Mouse (Mus musculus) forebrain, embryonic 15.5 days (tissue): ENCODE data around the gene Dusp2. TPM values are rescaled to one million over a fixed set of nuclear protein-coding genes. Genes with fewer than 3 reads are reported as not detected.

ENCODE experiments used
- ATAC-seq: fragments of 200-750 bp; cut with Nextera tagmentation; replicated peaks from 2 replicates; pipeline ENCODE4 v1.8.0; 2017; ENCODE audit warnings: mild to moderate bottlenecking, moderate TSS enrichment, moderate library complexity
- H3K27ac ChIP-seq: fragments of 300-500 bp; sonication (generic); replicated peaks from 2 replicates; pipeline ENCODE4 v1.5.1; 2015; ENCODE audit warnings: mild to moderate bottlenecking, inconsistent platforms
- H3K27me3 ChIP-seq: fragments of 300-500 bp; sonication (generic); 2 replicates; pipeline ENCODE4 v1.6.1; 2015; ENCODE audit warnings: inconsistent platforms
- H3K36me3 ChIP-seq: fragments of 300-500 bp; sonication (generic); 2 replicates; pipeline ENCODE4 v1.6.1; 2015; ENCODE audit warnings: mild to moderate bottlenecking, inconsistent platforms
- H3K4me1 ChIP-seq: fragments of 300-500 bp; sonication (generic); 2 replicates; pipeline ENCODE4 v1.6.1; 2015; ENCODE audit warnings: inconsistent platforms
- H3K4me2 ChIP-seq: fragments of 300-500 bp; sonication (generic); replicated peaks from 2 replicates; pipeline ENCODE4 v1.6.1; 2015; ENCODE audit warnings: mild to moderate bottlenecking, inconsistent platforms
- H3K4me3 ChIP-seq: fragments of 300-500 bp; sonication (generic); 2 replicates; pipeline ENCODE4 v1.5.1; 2015; ENCODE audit warnings: mild to moderate bottlenecking, inconsistent platforms
- H3K9ac ChIP-seq: fragments of 300-500 bp; sonication (generic); replicated peaks from 2 replicates; pipeline ENCODE4 v1.6.1; 2015; ENCODE audit warnings: mild to moderate bottlenecking, inconsistent platforms
- H3K9me3 ChIP-seq: fragments of 300-500 bp; sonication (generic); 2 replicates; pipeline ENCODE4 v1.6.1; 2016; ENCODE audit warnings: inconsistent platforms
- WGBS: fragments of 180-500 bp; shearing (Covaris S2); methylation state at CpG from one replicate; pipeline ENCODE4 v1.1.7; 2015; ENCODE audit warnings: mixed read lengths; 5-methylcytosine and 5-hydroxymethylcytosine counted together
- polyA plus RNA-seq: library from polyadenylated mRNA; unstranded; fragments of >200 nt; fragmentation: Nextera tagmentation; extraction: Ambion mirVana; gene quantifications from 2 replicates; pipeline ENCODE4 v1.2.1, GENCODE M21; 2015

The Dusp2 gene
- polyA plus RNA-seq, 1 experiment from 2014 or later = 7.4 TPM

GRCm38 (mm10) chr2:127328090-127328851 lies 7.7 kb upstream of the Dusp2 start:
- ATAC-seq = no peak
- no peaks in the 10 kb centered on the region for H3K9me3 ChIP-seq
- WGBS = 73% methylated on average over 12 of the region's 12 CpGs
- H3K4me2 ChIP-seq = no peak overlapping the region
- H3K9ac ChIP-seq = no peak overlapping the region
- no peaks in the 10 kb centered on the region for H3K4me1 ChIP-seq
- H3K36me3 ChIP-seq = no peaks in the 10 kb centered on the region
- H3K4me3 ChIP-seq = no peak overlapping the region
- H3K27me3 ChIP-seq = no peaks in the 10 kb centered on the region
- H3K27ac ChIP-seq = no peak overlapping the region

- H3K4me1 ChIP-seq = peaks cover 8% of the 10 kb centered on the region
- H3K27ac ChIP-seq = no peak overlapping the region
- no peaks in the 10 kb centered on the region for H3K9me3 ChIP-seq
- H3K9ac ChIP-seq = no peak overlapping the region
- no peak overlapping the region for H3K4me2 ChIP-seq
- peaks cover 33% of the 10 kb centered on the region for H3K27me3 ChIP-seq
- no peak for ATAC-seq
- no peaks in the 10 kb centered on the region for H3K36me3 ChIP-seq
- H3K4me3 ChIP-seq = no peak overlapping the region
- 76% methylated on average over 14 of the region's 14 CpGs for WGBS
Observed at GRCm38 (mm10) chr2:127332807-127333570, 3.0 kb upstream of the Dusp2 start.

GRCm38 (mm10) chr2:127333945-127334603 lies 1.9 kb upstream of the Dusp2 start:
- no peak for ATAC-seq
- Histone ChIP-seq H3K9ac (no peak overlapping the region), H3K27me3 (peaks cover 33% of the 10 kb centered on the region), H3K27ac (no peak overlapping the region), H3K9me3 (no peaks in the 10 kb centered on the region), H3K4me2 (no peak overlapping the region), H3K4me1 (peaks cover 8% of the 10 kb centered on the region), H3K4me3 (no peak overlapping the region), H3K36me3 (no peaks in the 10 kb centered on the region)
- WGBS = 73% methylated on average over 5 of the region's 5 CpGs

- no peak overlapping the region for H3K4me3 ChIP-seq
- H3K36me3 ChIP-seq = no peaks in the 10 kb centered on the region
- no peak overlapping the region for H3K27ac ChIP-seq
- no peaks in the 10 kb centered on the region for H3K9me3 ChIP-seq
- no peak for ATAC-seq
- WGBS = 46% methylated on average over 11 of the region's 11 CpGs
- no peak overlapping the region for H3K4me2 ChIP-seq
- H3K27me3 ChIP-seq = peaks cover 33% of the 10 kb centered on the region
- no peak overlapping the region for H3K9ac ChIP-seq
- H3K4me1 ChIP-seq = peaks cover 8% of the 10 kb centered on the region
Observed at GRCm38 (mm10) chr2:127335078-127335541, 849 bp upstream of the Dusp2 start.

DNA sequence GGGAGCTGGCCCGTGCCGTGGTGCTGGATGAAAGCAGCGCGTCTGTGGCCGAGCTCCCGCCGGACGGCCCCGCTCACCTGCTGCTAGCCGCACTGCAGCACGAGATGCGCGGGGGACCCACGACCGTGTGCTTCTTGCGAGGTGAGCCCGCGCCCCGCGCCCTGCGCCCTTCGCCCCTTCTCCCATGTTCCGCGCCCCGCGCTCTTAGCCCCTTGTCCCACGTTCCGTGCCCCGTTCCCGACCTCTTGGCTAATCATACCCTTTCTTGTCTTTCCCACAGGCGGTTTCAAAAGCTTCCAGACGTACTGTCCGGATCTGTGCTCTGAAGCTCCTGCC lies 506 bp downstream of the Dusp2 start:
- H3K9ac ChIP-seq = peak overlapping the region; percentile 65
- ATAC-seq = no peak
- H3K27ac ChIP-seq = no peak overlapping the region
- H3K36me3 ChIP-seq = no peaks in the 10 kb centered on the region
- peaks cover 8% of the 10 kb centered on the region for H3K4me1 ChIP-seq
- peak overlapping the region; percentile 62 for H3K4me3 ChIP-seq
- H3K4me2 ChIP-seq = peak overlapping the region; percentile 92
- 5% methylated on average over 33 of the region's 33 CpGs for WGBS
- H3K9me3 ChIP-seq = no peaks in the 10 kb centered on the region
- H3K27me3 ChIP-seq = peaks cover 33% of the 10 kb centered on the region

GRCm38 (mm10) chr2:127336885-127337284 lies 926 bp downstream of the Dusp2 start:
- peak overlapping the region; percentile 65 for H3K9ac ChIP-seq
- H3K27ac ChIP-seq = no peak overlapping the region
- peak overlapping the region; percentile 92 for H3K4me2 ChIP-seq
- H3K36me3 ChIP-seq = no peaks in the 10 kb centered on the region
- H3K4me1 ChIP-seq = peaks cover 8% of the 10 kb centered on the region
- peak overlapping the region; percentile 62 for H3K4me3 ChIP-seq
- H3K9me3 ChIP-seq = no peaks in the 10 kb centered on the region
- peaks cover 33% of the 10 kb centered on the region for H3K27me3 ChIP-seq
- no peak for ATAC-seq
- WGBS = 50% methylated on average over 5 of the region's 5 CpGs

- peaks cover 33% of the 10 kb centered on the region for H3K27me3 ChIP-seq
Observed at GRCm38 (mm10) chr2:127337531-127337930, 1.6 kb downstream of the Dusp2 start.

GRCm38 (mm10) chr2:127338012-127338411 lies 2.1 kb downstream of the Dusp2 start:
- Histone ChIP-seq H3K4me2 (no peak overlapping the region), H3K9ac (no peak overlapping the region), H3K4me3 (no peak overlapping the region), H3K9me3 (no peaks in the 10 kb centered on the region), H3K27ac (no peak overlapping the region), H3K36me3 (no peaks in the 10 kb centered on the region), H3K4me1 (peaks cover 8% of the 10 kb centered on the region), H3K27me3 (peaks cover 33% of the 10 kb centered on the region)
- WGBS = 73% methylated on average over 7 of the region's 7 CpGs
- no peak for ATAC-seq

More at GRCm38 (mm10) chr2:127337531-127337930, 1.6 kb downstream of the Dusp2 start:
- H3K9ac ChIP-seq = no peak overlapping the region
- no peak overlapping the region for H3K27ac ChIP-seq
- H3K36me3 ChIP-seq = no peaks in the 10 kb centered on the region
- no peak overlapping the region for H3K4me3 ChIP-seq
- no peaks in the 10 kb centered on the region for H3K9me3 ChIP-seq
- peaks cover 8% of the 10 kb centered on the region for H3K4me1 ChIP-seq
- ATAC-seq = no peak
- WGBS = 67% methylated on average over 11 of the region's 11 CpGs
- no peak overlapping the region for H3K4me2 ChIP-seq

DNA sequence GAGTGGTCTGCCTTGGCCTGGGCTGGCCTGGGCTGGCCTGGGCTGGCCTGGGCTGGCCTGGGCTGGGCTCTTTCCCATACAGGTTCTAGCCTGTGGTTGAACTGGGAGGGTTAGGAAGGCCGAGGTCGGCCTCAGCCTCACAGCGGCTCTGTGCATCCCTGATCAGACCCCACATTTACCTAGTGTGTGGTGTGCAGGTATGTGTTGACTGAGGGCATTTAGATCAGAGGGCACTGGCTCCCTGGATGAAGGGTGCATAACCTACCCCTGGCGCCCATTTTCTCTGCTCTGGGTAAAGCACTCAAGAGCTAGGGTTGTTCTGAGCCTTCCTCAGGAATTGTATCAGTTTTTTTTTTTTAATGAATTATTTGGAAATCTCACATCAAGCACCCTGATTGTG lies 2.5 kb downstream of the Dusp2 start, which contains the start of gene Astl:
Astl (plus strand) TSS at position 224 of the 400 bp plus-strand sequence.
- WGBS = 88% methylated on average over 4 of the region's 4 CpGs
- Histone ChIP-seq H3K4me2 (no peak within 1 kb of the TSS), H3K4me3 (no peak within 1 kb of the TSS), H3K9ac (no peak within 1 kb of the TSS), H3K4me1 (peaks cover 8% of the 10 kb centered on the region), H3K27ac (no peak within 1 kb of the TSS), H3K9me3 (no peaks in the 10 kb centered on the region), H3K36me3 (no peaks in the 10 kb centered on the region), H3K27me3 (peaks cover 33% of the 10 kb centered on the region)
- no peak for ATAC-seq

- Histone ChIP-seq H3K27ac (no peak overlapping the region), H3K4me2 (no peak overlapping the region), H3K4me3 (no peak overlapping the region), H3K27me3 (peaks cover 33% of the 10 kb centered on the region), H3K9ac (no peak overlapping the region), H3K9me3 (no peaks in the 10 kb centered on the region), H3K36me3 (no peaks in the 10 kb centered on the region), H3K4me1 (peaks cover 8% of the 10 kb centered on the region)
- ATAC-seq = no peak
- WGBS = 73% methylated on average over 4 of the region's 4 CpGs
Observed at GRCm38 (mm10) chr2:127338833-127339232, 2.9 kb downstream of the Dusp2 start.

GRCm38 (mm10) chr2:127339262-127339661 lies 3.3 kb downstream of the Dusp2 start:
- no peak for ATAC-seq
- Histone ChIP-seq H3K9me3 (no peaks in the 10 kb centered on the region), H3K27me3 (peaks cover 31% of the 10 kb centered on the region), H3K36me3 (no peaks in the 10 kb centered on the region), H3K4me2 (no peak overlapping the region), H3K4me3 (no peak overlapping the region), H3K27ac (no peak overlapping the region), H3K4me1 (peaks cover 8% of the 10 kb centered on the region), H3K9ac (no peak overlapping the region)
- 85% methylated on average over 6 of the region's 6 CpGs for WGBS

DNA sequence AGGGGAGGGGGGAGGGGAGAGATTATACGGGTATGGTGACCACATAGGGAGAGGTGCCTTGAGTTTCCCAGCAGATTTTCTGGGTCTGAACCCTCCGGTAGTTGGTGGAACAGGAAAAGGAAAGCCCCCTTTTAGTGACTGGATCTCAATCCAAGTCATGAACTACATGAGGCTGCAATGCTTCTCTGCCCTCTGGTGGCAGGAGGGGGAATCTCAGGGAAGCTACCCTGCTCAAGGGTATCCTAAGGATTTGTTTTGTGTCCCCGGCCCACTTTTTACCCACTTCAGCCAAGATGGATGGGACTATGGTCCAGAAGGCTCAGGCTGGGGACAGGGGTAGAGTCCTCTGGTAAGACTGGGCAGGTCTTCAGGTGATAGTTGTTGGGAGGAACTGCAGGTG lies 5.2 kb downstream of the Dusp2 start:
- H3K36me3 ChIP-seq = no peaks in the 10 kb centered on the region
- no peak overlapping the region for H3K4me3 ChIP-seq
- H3K4me1 ChIP-seq = 0 out of 2 replicates have a peak, but pooled peaks cover 3% of the 10 kb centered on the region
- H3K27ac ChIP-seq = no peak overlapping the region
- no peak overlapping the region for H3K4me2 ChIP-seq
- no peak for ATAC-seq
- H3K27me3 ChIP-seq = peaks cover 14% of the 10 kb centered on the region
- no peaks in the 10 kb centered on the region for H3K9me3 ChIP-seq
- 10% methylated on average over 3 of the region's 3 CpGs for WGBS
- H3K9ac ChIP-seq = no peak overlapping the region
